Mouse (Mus musculus) bone marrow, adult 2 months (tissue): ENCODE data around the gene Il9r. TPM values are rescaled to one million over a fixed set of nuclear protein-coding genes. Genes with fewer than 3 reads are reported as not detected.
A peak's percentile ranks its signal among the peaks of the same experiment; 100 is the strongest.

Source experiments
- H3K27ac ChIP-seq: fragments of 200-500 bp; 2 replicates; pipeline ENCODE4 v1.5.1; 2012; ENCODE audit warnings: low read depth, mild to moderate bottlenecking, control low read depth, inconsistent platforms, low read length; ENCODE audit not compliant: control insufficient read depth, poor library complexity, insufficient read depth
- H3K4me1 ChIP-seq: fragments of 200-500 bp; 2 replicates; pipeline ENCODE4 v1.6.1; 2011; ENCODE audit warnings: low read length; ENCODE audit not compliant: control insufficient read depth, insufficient read depth
- H3K4me3 ChIP-seq: fragments of 200-500 bp; replicated peaks from 2 replicates; pipeline ENCODE3; 2011; ENCODE audit warnings: mild to moderate bottlenecking, low read depth, low read length, control low read depth; ENCODE audit not compliant: control insufficient read depth
- CTCF ChIP-seq: fragments of 200-500 bp; IDR thresholded peaks from 2 replicates; pipeline ENCODE4 v1.5.1; 2011; ENCODE audit warnings: low read length, control low read depth; ENCODE audit not compliant: control insufficient read depth, insufficient read depth
- POLR2A ChIP-seq: fragments of 200-500 bp; IDR thresholded peaks from 2 replicates; pipeline ENCODE4 v1.6.1; 2011; ENCODE audit warnings: low read depth, mild to moderate bottlenecking, control low read depth, low read length, borderline replicate concordance; ENCODE audit not compliant: control insufficient read depth
- WGBS: fragments of 180-500 bp; shearing (Covaris S2); methylation state at CpG from one replicate; pipeline ENCODE4 v1.1.7; 2018; 5-methylcytosine and 5-hydroxymethylcytosine counted together
- polyA plus RNA-seq: library from polyadenylated mRNA; stranded (reverse); fragments of >200 nt; gene quantifications from 2 replicates; pipeline ENCODE4 v1.2.4, GENCODE M21; 2011; ENCODE audit warnings: low replicate concordance; ENCODE audit not compliant: missing spikeins, insufficient read depth, insufficient read length

The Il9r gene
- polyA plus RNA-seq, 1 experiment: 0.55 TPM

- H3K4me3 ChIP-seq: no peak overlapping the region
- TF ChIP-seq POLR2A (no peak), CTCF (no peak)
- H3K27ac ChIP-seq: no peak overlapping the region
- H3K4me1 ChIP-seq: no peaks in the 10 kb centered on the region
Observed at GRCm38 (mm10) chr11:32152814-32153213, 47.3 kb downstream of the Il9r start.

DNA sequence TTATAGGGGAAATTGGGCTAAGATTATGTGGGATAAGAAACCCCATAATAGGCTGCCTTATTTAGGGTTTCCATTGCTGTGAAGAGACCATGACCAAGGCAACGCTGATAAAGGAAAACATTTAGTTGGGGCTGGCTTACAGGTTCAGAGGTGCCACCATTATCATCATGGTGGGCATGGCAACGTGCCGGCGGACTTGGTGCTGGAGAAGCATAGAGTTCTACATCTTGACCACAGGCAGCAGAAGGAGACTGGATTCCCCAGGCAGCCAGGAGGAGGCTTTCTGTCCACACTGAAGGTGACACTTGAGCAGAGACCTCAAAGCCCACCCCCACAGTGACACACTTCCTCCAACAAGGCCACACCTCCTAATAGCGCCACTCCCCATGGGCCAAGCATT is 48.8 kb downstream of the Il9r start:
- H3K4me3 ChIP-seq: no peak overlapping the region
- WGBS: 85% methylated on average over 5 of the region's 5 CpGs
- no peak overlapping the region for H3K27ac ChIP-seq
- TF ChIP-seq POLR2A (no peak), CTCF (no peak)
- no peaks in the 10 kb centered on the region for H3K4me1 ChIP-seq

GRCm38 (mm10) chr11:32149605-32150004 is 50.5 kb downstream of the Il9r start:
- H3K27ac ChIP-seq: no peak overlapping the region
- WGBS: 84% methylated on average over 11 of the region's 11 CpGs
- H3K4me3 ChIP-seq: no peak overlapping the region
- TF ChIP-seq POLR2A: no peak
- no peak for TF ChIP-seq CTCF
- H3K4me1 ChIP-seq: no peaks in the 10 kb centered on the region

DNA sequence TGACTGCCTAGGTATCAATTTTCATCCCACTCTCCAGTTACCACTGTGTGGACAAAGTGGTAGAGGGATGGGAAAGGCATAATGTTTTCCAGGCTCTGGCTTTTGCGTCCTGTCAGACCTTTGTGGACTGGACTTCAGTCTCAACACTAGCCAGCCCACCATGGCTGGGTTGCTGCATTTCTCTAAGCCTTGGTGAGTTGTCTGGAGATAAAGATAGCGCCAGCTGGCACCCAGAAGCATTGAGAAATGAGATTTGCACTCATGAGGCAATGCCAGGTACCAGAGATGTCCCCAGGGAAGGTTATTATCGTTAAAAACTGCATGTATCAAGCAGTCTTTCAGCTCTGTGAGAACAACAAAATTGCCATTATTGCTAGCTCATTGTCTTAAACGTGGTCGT is 57.3 kb downstream of the Il9r start:
- no peak overlapping the region for H3K27ac ChIP-seq
- WGBS: 64% methylated on average over 5 of the region's 5 CpGs
- no peak overlapping the region for H3K4me3 ChIP-seq
- no peaks in the 10 kb centered on the region for H3K4me1 ChIP-seq
- TF ChIP-seq CTCF (no peak), POLR2A (no peak)

GRCm38 (mm10) chr11:32141627-32142586 is 58.2 kb downstream of the Il9r start:
- WGBS: 75% methylated on average over 15 of the region's 15 CpGs
- Histone ChIP-seq H3K4me3 (no peak overlapping the region), H3K4me1 (no peaks in the 10 kb centered on the region), H3K27ac (no peak overlapping the region)
- TF ChIP-seq CTCF: no peak
- no peak for TF ChIP-seq POLR2A

DNA sequence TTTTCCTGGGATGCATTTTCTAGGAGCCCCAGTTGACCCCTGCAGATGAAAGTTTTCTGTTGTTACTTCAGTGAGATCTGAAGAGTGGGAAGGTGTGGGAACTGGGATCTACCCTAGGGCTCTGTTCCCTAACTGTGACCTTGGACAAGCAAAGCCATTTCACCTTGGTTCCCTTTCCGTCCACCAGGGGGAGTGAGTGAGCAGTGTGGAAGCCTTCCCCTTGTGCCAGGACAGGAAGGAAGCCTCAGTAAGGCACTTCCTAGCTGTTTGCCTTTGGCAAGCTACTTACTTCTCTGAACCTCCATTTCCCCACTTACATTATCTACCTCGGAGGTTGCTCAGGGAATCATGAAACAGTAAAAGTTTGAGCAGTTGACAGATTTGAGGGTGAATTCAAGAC is 59.0 kb downstream of the Il9r start:
- H3K4me1 ChIP-seq: no peaks in the 10 kb centered on the region
- WGBS: 6% methylated on average over 2 of the region's 2 CpGs
- TF ChIP-seq POLR2A: no peak
- TF ChIP-seq CTCF: peak; percentile 96
- H3K27ac ChIP-seq: no peak overlapping the region
- H3K4me3 ChIP-seq: no peak overlapping the region

- Histone ChIP-seq H3K4me1 (no peaks in the 10 kb centered on the region), H3K4me3 (no peak overlapping the region), H3K27ac (no peak overlapping the region)
- TF ChIP-seq POLR2A (no peak), CTCF (no peak)
- WGBS: 70% methylated on average over 6 of the region's 6 CpGs
Observed at GRCm38 (mm10) chr11:32139528-32139961, 60.5 kb downstream of the Il9r start.

- 59% methylated on average over 9 of the region's 9 CpGs for WGBS
- no peak for TF ChIP-seq CTCF
- TF ChIP-seq POLR2A: no peak
Observed at GRCm38 (mm10) chr11:32138614-32138964, 61.5 kb downstream of the Il9r start.

More at GRCm38 (mm10) chr11:32138614-32138964, 61.5 kb downstream of the Il9r start:
- H3K27ac ChIP-seq: no peak overlapping the region
- H3K4me3 ChIP-seq: no peak overlapping the region
- no peaks in the 10 kb centered on the region for H3K4me1 ChIP-seq
